Mouse (Mus musculus) NIH3T3 (cell line): ENCODE results near the gene Cdc42ep1.

Experiments
- DNase-seq: peaks from one replicate; pipeline ENCODE4 v3.0.0-alpha.2; 2012; ENCODE audit warnings: low read depth

The Cdc42ep1 gene

DNA sequence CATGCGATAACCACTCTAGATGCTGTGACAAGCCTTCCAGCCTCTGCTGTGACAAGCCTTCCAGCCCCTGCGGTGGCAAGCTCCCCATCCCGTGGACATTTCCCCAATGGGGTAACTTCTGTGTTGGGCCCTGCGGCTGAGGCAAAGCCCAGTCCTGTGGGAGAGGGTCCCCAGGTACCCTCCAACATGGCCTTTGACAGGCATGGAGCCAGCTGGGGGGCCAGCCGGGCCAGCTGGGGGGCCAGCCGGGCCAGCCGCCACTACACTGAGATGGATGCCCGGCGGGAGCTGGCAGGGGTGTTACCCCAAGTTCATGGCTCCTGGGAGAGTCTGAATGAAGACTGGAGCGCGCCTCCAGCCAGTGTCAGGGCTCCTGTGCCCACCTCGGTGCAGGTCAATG lies 7.1 kb downstream of the Cdc42ep1 start:
- DNase-seq = no peak

DNA sequence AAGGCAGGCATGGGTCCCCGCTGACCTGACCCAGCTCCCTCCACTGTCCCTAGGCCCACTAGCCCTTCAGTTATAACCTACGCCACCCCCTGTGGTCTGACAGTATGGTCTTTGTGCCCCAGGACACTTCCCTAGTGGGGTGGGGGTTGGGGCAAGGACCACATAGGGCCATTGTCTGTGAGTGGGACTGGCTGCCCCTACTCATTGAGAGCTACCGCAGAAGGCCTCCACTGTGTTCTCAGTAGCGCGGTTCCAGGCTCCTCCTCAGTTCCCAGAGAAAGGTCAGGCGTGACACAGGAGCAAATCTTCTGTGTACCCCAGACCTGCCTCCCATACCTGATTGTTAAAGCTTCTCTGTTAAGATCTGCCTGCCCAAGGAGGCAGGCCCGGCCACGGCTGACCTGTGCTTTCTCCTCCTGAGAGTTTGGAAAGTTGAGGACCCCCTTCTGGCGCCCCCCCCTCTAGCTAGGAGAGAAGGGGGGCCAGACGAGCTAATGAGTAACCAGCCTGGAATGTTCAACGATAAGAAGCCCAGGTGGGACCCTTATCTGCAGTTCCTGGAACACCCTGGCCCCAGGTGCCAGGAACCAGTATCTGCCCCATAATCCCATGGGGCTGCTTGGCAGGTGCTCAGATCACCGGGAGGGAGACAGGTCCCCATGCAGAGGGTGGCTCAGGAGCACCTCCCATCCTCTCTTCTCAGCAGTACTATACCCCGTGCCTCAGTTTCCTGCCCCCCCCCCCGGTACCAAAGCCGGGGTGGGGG lies 7.8 kb downstream of the Cdc42ep1 start:
- no peak for DNase-seq

DNA sequence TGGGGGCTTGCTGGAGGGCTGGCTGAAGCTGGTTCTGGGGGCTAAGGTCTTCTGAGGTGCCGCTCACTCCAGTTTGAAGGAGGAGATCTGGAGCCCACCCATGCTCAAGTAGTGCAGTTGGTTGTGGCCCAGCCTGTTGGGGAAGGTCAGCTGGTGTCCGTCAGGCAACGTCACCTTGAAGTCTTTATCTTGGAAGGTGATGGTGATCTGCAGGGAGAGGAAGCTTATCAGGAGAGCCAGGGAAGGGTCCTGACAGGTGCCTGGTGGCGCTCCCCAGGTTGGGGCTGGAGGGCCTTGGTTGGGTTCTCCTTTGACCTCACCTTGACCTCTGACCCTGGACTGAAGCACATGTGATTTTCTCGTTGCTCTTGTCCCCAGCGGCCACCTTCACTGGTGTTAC lies 8.5 kb downstream of the Cdc42ep1 start:
- DNase-seq = no peak

DNA sequence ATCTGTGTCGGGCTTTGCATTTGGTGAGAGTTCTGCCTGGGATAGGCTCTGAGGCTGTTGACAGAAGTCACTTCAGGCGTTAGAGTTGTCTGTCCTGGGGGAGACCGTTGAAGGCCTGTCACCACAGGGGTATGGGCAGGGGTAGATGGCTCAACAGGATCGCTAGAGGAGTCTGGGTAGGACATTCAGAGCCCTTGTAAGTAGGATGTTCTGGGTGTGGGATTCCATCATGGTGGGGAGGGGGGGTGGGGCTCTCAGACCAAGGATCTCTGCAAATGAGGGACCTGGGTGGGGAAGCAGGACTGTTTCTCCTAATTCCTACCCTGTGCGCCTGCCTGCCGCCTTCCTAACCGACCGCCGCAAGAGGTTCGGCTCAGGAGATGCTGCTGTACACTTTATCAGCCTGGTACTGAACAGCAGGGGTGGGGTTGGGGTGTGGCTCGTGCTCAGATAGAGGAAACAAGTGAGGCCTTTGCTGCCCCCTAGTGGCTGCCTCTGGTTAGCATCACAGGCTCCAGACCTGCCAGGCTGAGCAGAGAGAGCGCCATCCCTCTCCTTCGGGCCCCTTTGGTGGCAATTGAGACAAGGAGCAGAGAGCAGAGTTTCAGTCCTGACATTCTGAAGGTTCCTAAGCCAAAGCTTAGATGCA lies 9.2 kb downstream of the Cdc42ep1 start:
- peak; percentile 95 for DNase-seq

DNA sequence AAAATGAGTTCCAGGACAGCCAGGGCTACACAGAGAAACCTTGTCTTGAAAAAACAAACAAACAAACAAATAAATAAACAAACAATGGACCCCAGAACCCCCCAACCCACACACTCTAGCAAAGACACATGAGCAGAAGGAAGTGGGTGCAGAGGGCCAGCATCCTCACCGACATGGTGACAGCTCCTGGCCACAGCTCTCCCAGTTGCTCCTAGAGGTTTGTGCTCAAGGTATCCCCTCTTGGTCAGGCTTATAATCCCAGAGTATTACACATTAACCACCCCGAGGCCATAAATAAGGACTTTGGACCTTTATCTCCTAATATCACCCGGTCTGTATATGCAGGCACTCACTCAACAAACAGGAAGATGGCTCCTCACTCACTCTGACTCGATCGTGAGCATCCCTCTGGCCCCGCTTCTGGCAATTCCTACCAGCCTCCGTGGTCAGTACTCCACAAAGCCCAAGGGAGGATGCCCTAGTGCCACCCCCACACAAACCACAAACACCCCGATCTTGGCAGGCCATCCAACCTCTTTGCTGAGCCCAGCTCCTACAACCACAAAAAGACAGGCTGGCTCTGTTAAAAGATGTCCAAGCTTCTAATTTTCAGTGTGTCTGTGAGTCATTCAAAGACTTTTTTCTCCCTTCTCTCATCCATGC lies 13.0 kb downstream of the Cdc42ep1 start, which contains the start of gene Lgals2:
Gene Lgals2 (minus strand): TSS at position 227 of the 663 bp plus-strand sequence.
- peak; percentile 89 for DNase-seq

DNA sequence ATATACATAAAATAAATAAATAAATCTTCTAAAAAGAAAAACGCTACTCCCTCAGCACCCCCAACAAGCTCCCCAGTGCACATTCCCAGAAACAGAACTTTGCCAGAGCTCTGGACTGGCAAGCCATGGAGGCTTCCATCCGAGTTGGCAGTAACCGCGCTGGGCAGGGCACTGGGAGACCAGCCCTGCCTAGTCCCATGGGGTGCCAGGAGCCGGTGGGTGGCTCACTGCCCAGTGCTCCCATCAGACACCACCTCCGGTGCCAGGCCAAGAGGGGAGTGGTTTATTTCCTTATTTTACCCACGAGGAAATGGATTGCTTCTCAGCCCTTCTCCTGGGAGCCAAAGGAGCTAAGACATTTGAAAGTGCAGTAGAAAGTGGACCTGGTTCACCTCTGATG lies 14.6 kb downstream of the Cdc42ep1 start:
- DNase-seq = no peak

DNA sequence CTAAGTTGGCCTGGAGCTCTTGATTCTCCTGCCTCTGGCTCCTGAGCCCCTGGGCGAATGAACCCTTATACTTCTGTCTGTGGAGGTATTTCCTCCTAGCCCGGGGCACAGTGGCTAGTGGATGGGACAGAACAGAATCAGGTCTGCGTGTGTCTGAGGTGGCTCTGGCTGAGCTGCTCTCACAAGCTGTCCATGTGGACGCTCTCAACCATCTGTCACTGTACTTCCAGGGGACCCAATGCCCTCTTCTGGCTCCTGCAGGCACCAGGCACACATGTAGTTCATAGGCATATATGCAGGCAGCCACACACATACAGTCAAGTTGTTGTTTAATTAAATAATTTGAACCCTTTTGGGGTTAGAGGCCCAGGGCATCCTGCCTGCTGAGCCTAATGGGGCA lies 16.9 kb downstream of the Cdc42ep1 start:
- DNase-seq = no peak

DNA sequence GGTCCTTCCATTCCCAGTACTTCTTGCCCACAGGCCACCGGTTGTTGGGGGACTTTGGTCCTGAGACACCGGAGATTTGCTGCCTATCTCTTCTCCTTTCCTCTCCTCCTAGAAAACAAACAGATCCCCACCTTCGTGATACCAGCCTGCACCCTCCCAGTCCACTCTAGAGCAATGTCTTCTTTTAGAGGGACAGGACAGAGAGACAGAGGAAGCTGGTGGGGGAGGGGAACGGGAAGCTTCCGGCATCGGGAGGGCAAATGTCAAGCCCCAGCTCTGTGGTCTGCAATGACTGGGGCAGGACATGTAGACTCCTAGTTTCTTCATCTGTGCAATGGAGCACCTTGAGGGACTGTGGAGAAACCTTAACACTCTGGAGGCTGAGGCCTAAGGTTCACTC lies 17.3 kb downstream of the Cdc42ep1 start:
- no peak for DNase-seq

DNA sequence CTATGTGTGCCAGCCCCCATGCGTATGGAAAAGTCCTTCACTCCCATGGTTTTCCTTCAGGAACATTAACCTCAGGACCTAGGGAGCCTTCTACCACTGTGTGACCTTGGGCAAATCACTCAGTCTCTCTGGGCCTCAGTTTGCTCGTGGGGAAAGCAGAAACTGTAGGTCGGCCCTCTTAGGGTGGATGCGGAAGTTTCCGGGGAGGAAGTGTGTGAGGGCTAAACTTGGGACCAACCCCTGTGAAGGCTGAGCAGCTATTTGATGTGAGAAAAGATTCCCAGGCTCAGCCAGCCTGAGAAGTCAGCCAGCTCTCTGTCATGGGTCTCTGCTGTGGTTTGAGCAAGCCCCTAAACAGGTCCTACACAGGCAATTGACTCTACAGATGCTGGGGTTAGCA lies 19.9 kb downstream of the Cdc42ep1 start:
- no peak for DNase-seq

DNA sequence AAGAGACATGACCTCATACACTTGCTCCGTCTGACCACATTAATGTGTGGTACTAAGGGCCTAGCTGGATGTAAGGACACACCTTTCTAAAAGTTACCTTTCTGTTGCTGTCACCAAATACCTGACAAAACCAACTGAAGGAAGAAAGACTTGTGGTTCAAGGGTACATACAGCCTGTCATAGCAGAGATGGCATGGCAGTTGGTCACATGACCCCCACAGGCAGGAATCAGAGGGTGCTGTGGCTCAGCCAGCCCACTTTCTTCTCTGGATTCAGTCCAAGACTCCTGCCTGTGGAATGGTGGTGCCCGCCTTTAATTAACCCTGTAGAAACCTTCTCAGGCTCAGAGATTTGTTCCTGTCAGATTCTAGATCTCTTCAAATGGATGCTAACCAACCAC lies 20.7 kb downstream of the Cdc42ep1 start:
- no peak for DNase-seq

DNA sequence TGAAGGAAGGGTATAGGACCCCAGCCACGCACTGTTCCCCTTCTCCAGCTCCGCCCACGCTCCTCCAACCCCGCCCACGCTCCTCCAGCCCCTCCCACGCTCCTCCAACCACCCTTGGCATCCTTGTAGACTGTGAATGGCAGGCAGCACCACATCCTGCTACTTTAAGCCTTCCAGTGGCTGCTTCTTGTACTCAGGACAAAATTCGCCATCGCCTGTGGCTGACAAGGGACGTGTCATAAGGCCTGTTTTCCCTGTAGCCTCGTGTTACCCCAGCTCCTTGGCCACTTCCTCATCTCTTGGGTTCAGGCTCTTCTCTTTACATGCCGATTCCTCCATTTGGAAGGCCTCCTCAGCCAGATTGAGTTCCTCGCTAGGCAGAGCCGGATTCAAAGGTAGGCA lies 21.4 kb downstream of the Cdc42ep1 start:
- DNase-seq = no peak

DNA sequence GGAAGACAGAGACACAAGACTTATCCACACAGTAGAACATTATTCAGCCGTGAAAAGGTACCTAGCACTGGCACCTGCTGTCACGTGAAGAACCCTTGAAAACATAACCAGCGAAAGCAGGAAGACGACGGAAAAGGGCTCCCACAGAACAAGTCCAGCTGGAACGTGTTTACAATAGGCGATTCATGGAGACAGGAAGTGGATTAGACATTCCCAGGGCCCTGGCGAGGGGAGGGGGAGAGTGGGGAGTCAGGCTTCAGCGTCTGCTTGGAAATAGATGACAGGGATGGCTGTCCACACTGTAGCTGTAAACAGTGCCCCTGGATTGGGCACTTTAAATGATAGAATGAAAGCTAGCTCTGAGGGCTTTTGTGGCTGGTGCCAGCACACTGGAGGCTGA lies 26.0 kb downstream of the Cdc42ep1 start:
- DNase-seq = no peak

DNA sequence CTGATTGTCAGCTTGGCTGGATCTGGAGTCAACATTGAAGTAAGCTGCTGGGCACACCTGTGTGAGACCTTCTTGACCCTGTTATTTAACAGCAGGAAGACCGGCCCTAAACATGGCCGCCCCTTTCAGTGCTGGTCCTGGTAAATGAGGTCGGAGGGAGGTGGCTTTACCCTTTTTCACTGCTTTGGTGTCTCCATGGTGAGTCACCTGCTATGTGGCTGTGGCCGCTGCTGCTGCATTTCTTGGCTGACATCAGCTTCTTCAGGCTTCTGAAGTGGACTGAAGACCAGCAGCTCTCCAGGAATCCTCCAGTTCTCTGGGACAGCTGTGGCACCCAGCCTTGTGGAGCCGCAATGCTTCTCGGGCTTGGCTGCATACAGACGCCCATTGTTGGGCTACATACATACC lies 26.4 kb downstream of the Cdc42ep1 start:
- DNase-seq = no peak

DNA sequence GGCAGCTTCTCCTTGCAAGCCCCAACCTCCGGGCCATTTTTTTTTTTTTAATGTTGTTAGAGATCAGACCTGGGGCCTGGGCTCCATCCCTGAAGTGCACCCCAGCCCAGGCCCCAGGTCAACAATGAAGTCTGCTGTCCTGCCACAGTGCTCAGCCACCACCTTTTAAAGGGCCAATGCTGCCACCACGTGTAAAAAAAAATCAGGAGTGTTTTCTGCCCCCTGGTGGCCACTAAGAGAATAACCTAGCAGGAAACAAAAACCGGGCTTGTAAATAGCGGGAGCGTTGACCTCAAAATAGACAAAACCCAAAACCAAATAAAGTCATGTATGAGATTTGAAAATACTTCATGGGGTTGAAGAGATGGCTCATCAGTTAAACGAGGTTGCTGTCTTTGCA lies 27.4 kb downstream of the Cdc42ep1 start:
- peak; percentile 76 for DNase-seq

DNA sequence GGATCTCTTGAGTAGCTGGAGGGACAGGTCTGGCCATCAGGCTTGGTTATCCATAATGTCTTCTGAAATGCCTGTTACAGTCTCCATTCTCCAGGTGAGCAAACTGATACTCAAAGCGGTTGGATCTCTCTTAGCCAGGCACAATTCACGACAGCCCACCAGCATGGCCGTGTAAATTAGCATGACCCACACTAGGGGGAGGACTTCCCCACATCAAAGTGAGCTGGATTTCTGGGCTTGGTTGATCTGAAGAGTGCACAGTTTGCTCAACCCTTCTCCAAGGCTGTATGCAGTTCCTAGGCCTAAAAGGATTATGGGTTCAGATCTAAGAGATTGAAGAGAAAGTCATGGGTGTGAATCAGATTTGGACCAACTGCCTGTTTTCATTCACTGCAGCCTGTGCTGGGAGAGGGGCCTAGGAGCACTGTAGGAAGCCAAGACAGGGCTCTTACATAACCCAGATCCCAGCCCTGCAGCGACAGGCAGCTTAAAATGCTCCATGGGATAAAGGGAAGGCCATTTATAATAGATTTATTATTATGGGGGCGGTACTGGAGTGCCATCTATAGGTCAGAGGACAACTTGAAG lies 29.7 kb downstream of the Cdc42ep1 start:
- no peak for DNase-seq

DNA sequence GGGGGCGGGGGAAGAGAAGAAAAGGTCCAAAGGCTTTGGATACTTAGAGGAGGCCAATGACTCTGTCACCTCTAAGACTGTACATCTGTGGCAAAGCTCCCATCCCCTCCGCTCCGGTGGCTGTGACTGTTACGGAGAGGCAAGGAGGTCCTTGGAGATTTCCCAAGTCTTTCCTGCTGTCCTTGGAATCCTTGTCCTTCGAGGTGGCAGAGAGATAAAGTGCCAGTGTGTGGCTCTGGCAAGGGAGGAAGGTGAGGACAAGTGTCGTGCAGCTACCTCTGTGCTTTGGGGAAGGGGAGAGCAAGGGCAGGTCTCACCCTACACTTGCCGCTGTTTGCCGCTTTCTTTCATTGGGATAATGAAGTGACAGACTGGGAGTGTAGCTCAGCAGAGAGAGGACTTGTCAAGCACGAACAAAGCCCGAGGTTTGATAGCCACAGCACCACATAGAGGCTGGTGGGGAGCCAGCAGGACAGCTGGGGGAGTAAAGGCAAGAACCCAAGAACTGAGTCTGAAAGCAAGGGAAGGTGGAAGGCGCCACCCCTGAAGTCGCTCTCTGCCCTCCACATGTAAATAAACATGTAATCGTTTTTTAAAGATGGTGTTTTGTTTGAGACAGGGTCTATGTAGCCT lies 31.5 kb downstream of the Cdc42ep1 start:
- no peak for DNase-seq

DNA sequence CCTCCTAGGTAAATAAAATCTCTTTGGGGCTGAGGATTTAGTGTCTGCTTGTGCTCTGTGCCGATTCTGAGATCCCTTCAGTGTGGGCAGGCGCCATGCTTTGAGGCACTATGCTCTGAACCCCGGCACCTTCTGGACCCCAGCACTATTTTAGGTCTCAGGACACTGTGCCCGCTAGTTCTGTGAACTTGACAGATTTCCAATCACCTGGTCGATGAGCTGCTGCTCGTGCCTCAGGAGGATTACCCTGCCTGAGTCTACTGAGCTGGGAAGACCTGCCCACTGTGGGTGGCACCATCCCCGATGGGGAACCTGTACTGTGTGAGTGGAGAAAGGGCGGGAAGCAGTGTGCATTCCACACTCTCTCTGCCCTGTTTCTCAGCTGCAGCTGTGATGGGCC lies 32.6 kb downstream of the Cdc42ep1 start:
- no peak for DNase-seq

DNA sequence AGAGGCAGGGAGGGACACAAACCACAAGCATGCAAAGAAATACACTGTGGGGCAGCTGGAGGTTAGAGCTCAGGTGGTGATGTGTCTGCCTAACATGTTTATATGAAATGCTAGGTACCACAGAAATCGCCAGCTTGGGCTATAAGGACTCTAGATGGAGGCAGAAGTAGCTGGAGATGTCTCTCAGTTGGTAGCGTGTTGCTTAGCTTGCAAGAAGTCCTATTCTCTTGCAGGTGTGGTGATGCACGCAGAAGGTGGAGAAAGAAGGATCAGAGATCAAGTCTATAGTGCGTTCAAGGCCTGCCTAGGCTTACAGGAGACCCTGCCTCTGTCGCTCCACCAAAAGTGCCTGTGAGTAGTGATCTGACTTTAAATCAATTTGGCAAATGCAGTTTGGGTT lies 33.1 kb downstream of the Cdc42ep1 start:
- DNase-seq = no peak

DNA sequence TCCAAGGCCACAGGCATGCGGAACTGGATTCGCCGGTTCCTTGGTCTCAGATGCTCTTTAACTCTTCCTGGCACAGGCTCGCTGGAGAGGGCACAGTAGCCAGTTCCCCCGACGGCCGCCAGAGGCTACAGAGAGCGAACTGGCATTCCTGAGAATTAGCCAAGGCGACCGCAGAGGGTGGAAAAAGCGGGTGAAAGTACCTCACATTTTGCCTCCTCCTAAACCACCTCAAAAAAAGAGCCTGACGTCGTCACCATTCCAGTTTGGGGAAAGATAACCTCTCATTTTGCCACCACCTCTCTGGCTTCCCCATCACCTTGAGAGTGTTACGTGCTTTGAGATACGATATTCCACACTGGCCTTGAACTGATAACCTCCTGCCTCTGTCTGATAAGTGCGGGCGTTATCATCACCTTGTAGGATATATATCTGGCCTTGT lies 33.9 kb downstream of the Cdc42ep1 start:
- DNase-seq = peak; percentile 93

DNA sequence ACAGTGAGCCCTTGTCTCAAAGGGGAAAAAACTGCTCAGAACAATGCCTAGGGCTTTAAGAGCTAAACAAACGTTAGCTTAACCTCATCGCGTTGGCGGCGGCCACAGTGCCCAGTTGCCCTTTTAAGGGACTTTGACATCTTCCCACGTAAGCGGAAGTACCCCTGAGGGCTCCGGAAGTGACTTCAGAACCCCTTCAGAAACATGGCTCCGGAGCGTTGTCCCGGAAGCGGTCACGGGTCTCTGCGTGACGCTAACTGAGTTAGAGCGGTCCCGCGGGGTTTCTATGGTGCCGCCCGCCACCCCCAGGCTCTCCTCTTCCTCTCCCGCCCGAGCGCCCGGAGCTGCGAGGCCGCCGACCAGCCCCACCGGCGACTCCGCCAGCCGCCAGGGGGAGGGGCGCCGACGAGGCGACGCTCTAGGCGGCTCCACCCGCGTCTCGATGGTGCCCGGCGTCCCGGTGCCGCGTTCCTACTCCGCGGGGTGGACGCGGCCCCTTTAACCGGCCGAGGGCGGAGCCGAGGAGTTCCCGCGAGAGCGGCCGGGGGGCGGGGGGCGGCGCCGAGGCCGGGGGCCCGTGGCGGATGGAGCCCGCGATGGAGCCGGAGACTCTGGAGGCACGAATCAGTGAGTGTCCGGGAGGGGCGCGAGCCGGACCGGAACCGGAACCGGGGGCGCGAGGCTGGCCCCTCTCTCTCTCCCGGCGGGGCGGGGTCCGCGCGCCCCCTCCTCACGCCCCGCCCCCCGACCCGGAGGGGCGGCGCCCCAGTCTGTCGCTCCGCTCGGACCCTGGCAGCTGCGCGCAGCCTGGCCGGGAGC lies 34.8 kb downstream of the Cdc42ep1 start, which contains the start of gene Gga1:
Gene Gga1 (plus strand): TSS at position 200 of the 819 bp plus-strand sequence.
- DNase-seq = peak; percentile 98

DNA sequence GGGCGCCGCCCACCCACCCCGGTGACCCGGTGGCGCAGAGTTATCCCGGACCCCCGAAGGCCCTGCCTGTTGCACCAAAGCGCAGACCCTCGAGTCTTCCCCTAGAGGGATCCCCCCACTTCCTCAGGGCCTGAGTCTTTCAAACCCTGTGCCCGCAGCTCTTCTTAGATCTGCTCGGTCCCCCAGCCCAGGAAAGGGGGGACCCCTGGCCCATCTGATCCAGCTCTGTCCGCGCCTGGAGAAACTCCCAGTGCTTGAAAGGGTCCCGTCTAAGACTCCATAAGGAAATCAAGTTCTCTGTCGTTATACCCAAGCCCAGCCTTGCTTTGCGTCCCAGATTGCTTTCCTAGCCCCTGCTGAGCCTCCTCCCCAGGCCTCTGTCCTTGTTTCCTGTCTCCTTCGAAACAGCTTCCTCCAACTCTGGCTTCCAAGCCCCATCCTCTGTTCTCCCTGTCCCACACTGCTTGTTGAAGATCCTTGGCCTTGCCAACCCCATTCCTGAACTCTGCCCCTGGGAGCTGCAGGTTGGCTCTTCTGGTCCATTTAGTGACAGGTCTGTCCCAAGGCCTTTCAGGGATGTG lies 35.5 kb downstream of the Cdc42ep1 start:
- peak; percentile 37 for DNase-seq
